ENCODE assay signal across 8 mouse cellular contexts in the genomic region with DNA sequence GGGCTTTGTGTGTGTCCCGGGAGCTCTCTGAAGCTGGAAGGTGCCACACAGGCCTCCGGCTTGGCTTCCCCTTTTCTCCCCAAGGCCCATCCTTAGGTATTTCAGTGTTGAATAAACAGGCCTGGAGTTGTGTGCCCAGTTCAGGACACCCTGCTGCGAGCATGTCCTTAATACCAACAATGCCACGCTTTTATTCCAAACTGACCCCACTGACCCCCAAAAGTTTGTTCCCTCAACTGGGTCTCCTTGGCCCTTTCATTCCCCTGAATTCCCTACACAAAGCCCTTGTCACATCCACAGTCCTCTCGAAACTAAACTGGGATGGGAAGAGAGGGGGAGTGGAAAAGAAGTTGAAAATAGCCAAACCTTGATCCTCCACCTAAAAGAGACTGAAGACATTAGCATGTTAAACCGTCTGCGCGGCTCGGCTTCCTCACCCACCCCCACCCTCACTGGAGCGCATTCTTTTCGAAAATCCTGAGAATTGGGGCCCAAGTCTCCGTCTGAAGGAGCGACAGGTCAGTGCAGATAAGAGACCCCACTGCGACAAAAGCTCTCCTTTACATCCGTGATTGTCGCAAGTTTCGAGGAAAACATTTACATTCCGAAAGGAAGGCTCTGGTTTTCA.
DNase-seq lines count a peak whose midpoint lies in the region; ATAC-seq and TF ChIP-seq lines count a peak whose summit lies in the region.

No protein-coding gene starts in this region.

- peaks cover 5 to 10% of the 10 kb centered on the region in 2 experiments; a peak in 3 of 4 replicates for H3K4me1 ChIP-seq in heart, embryonic 14.5 days (ENCODE audit: control insufficient read depth in 2 of 2, insufficient read depth in 2 of 2, low read length in 2 of 2)
- H3K4me1 ChIP-seq in hindbrain, embryonic 16.5 days (ENCODE audit: control insufficient read depth, insufficient read depth, low read depth, low read length), result peaks cover 11% of the 10 kb centered on the region
- no peaks in the 10 kb centered on the region for H3K4me1 ChIP-seq in midbrain, postnatal 0 days (ENCODE audit: insufficient read depth, low read length)

- H3K4me3 ChIP-seq in heart, embryonic 14.5 days (ENCODE audit: control insufficient read depth in 1 of 2, insufficient read depth in 1 of 2, low read depth in 1 of 2, low read length in 2 of 2), result peak overlapping the region; percentile 30 to 39
- peak overlapping the region; percentile 21 for H3K4me3 ChIP-seq in hindbrain, embryonic 16.5 days (ENCODE audit: low read length)
- peak overlapping the region; percentile 1; the same call in 1 of the 2 replicates for H3K4me3 ChIP-seq in midbrain, postnatal 0 days (ENCODE audit: low read depth, low read length)

- H3K4me2 ChIP-seq in heart, embryonic 14.5 days (ENCODE audit: low read length), result peak overlapping the region; percentile 68
- H3K4me2 ChIP-seq in hindbrain, embryonic 16.5 days (ENCODE audit: low read length), result peak overlapping the region; percentile 48
- H3K4me2 ChIP-seq in midbrain, postnatal 0 days (ENCODE audit: low read depth, low read length, poor library complexity, severe bottlenecking), result peak overlapping the region; percentile 30

- TF ChIP-seq CTCF in midbrain, postnatal 0 days (IDR thresholded peaks at IDR 0.05), result no peak

- H3K36me3 ChIP-seq in heart, embryonic 14.5 days (ENCODE audit: control insufficient read depth, insufficient read depth, low read length), result no peaks in the 10 kb centered on the region
- no peaks in the 10 kb centered on the region for H3K36me3 ChIP-seq in hindbrain, embryonic 16.5 days (ENCODE audit: control insufficient read depth, insufficient read depth, low read length)
- no peaks in the 10 kb centered on the region for H3K36me3 ChIP-seq in midbrain, postnatal 0 days (ENCODE audit: insufficient read depth, low read length)

- no peaks in the 10 kb centered on the region for H3K27me3 ChIP-seq in heart, embryonic 14.5 days (ENCODE audit: control insufficient read depth, insufficient read depth, low read length)
- no peaks in the 10 kb centered on the region for H3K27me3 ChIP-seq in hindbrain, embryonic 16.5 days (replicated peaks; ENCODE audit: control insufficient read depth, insufficient read depth, low read length)
- H3K27me3 ChIP-seq in midbrain, postnatal 0 days (ENCODE audit: insufficient read depth, low read length), result no peaks in the 10 kb centered on the region

- ATAC-seq in heart, embryonic 14.5 days (ENCODE audit: insufficient number of reproducible peaks, insufficient read depth, low FRiP score, low read depth), result no peak
- peak; percentile 42; the same call in 1 of the 2 replicates for ATAC-seq in hindbrain, embryonic 16.5 days
- no peak for ATAC-seq in midbrain, postnatal 0 days (ENCODE audit: low FRiP score)

- no peak overlapping the region for H3K27ac ChIP-seq in heart, embryonic 14.5 days (replicated peaks in 1 of 2; ENCODE audit: control insufficient read depth in 1 of 2, insufficient read depth in 1 of 2, low read depth in 2 of 2, low read length in 2 of 2)
- H3K27ac ChIP-seq in hindbrain, embryonic 16.5 days (ENCODE audit: low read depth, low read length), result no peak overlapping the region
- H3K27ac ChIP-seq in midbrain, postnatal 0 days (ENCODE audit: low read depth, low read length), result no peak overlapping the region

- 12% methylated on average over 18 of the region's 18 CpGs for WGBS in heart, embryonic 14.5 days
- WGBS in hindbrain, embryonic 16.5 days, result 4% methylated on average over 18 of the region's 18 CpGs
- 8% methylated on average over 18 of the region's 18 CpGs for WGBS in midbrain, postnatal 0 days

- no peaks in the 10 kb centered on the region for H3K9me3 ChIP-seq in heart, embryonic 14.5 days (ENCODE audit: control insufficient read depth, low read length)
- no peaks in the 10 kb centered on the region for H3K9me3 ChIP-seq in hindbrain, embryonic 16.5 days (ENCODE audit: control insufficient read depth, low read length)
- no peaks in the 10 kb centered on the region for H3K9me3 ChIP-seq in midbrain, postnatal 0 days (ENCODE audit: low read length)

- H3K9ac ChIP-seq in heart, embryonic 14.5 days (ENCODE audit: low read length), result peak overlapping the region; percentile 49; the same call in 1 of the 2 replicates
- H3K9ac ChIP-seq in hindbrain, embryonic 16.5 days (ENCODE audit: low read depth, low read length), result no peak overlapping the region
- H3K9ac ChIP-seq in midbrain, postnatal 0 days (replicated peaks; ENCODE audit: low read length, poor library complexity, severe bottlenecking), result no peak overlapping the region

- no peak for DNase-seq in heart, adult 9 months (ENCODE audit: low spot score in 2 of 2)
- peak; percentile 90 for DNase-seq in embryo, embryonic 10.5 days (ENCODE audit: low spot score)
- peak; percentile 26 for DNase-seq in midbrain, postnatal 0 days (ENCODE audit: low spot score)
- DNase-seq in urinary bladder, postnatal 36 days (ENCODE audit: low spot score in 2 of 2), result no peak
- no peak for DNase-seq in frontal cortex, postnatal 36 days (ENCODE audit: low spot score in 2 of 2)
- no peak for DNase-seq in spleen, postnatal 4 days (ENCODE audit: low spot score in 2 of 2)

Comparison
In these comparisons a context has a peak if more than half of its experiments do, and no peak if none do; other contexts are left out.
1. DNase-seq: peak in embryo, embryonic 10.5 days (single experiment) and midbrain, postnatal 0 days (single experiment); none in heart, adult 9 months (0 of 2), urinary bladder, postnatal 36 days (0 of 2), frontal cortex, postnatal 36 days (0 of 2) and spleen, postnatal 4 days (0 of 2).
2. Peak in every context shown above with its lines, with median percentiles within 50 percentile points of each other: H3K4me2 ChIP-seq and H3K4me3 ChIP-seq.